Mouse (Mus musculus) forebrain, embryonic 15.5 days (tissue): ENCODE measurements at regions not wholly inside any gene's neighbourhood (a gene's known extent, or its start where the extent isn't known, plus 50 kb on each side); places are given as distances from the start of the nearest gene placed in this dataset.

ENCODE experiments used
- ATAC-seq: fragments of 200-750 bp; cut with Nextera tagmentation; replicated peaks from 2 replicates; pipeline ENCODE4 v1.8.0; 2017; ENCODE audit warnings: mild to moderate bottlenecking, moderate TSS enrichment, moderate library complexity
- H3K27ac ChIP-seq: fragments of 300-500 bp; sonication (generic); replicated peaks from 2 replicates; pipeline ENCODE4 v1.5.1; 2015; ENCODE audit warnings: mild to moderate bottlenecking, inconsistent platforms
- H3K27me3 ChIP-seq: fragments of 300-500 bp; sonication (generic); 2 replicates; pipeline ENCODE4 v1.6.1; 2015; ENCODE audit warnings: inconsistent platforms
- H3K36me3 ChIP-seq: fragments of 300-500 bp; sonication (generic); 2 replicates; pipeline ENCODE4 v1.6.1; 2015; ENCODE audit warnings: mild to moderate bottlenecking, inconsistent platforms
- H3K4me1 ChIP-seq: fragments of 300-500 bp; sonication (generic); 2 replicates; pipeline ENCODE4 v1.6.1; 2015; ENCODE audit warnings: inconsistent platforms
- H3K4me2 ChIP-seq: fragments of 300-500 bp; sonication (generic); replicated peaks from 2 replicates; pipeline ENCODE4 v1.6.1; 2015; ENCODE audit warnings: mild to moderate bottlenecking, inconsistent platforms
- H3K4me3 ChIP-seq: fragments of 300-500 bp; sonication (generic); 2 replicates; pipeline ENCODE4 v1.5.1; 2015; ENCODE audit warnings: mild to moderate bottlenecking, inconsistent platforms
- H3K9ac ChIP-seq: fragments of 300-500 bp; sonication (generic); replicated peaks from 2 replicates; pipeline ENCODE4 v1.6.1; 2015; ENCODE audit warnings: mild to moderate bottlenecking, inconsistent platforms
- H3K9me3 ChIP-seq: fragments of 300-500 bp; sonication (generic); 2 replicates; pipeline ENCODE4 v1.6.1; 2016; ENCODE audit warnings: inconsistent platforms
- WGBS: fragments of 180-500 bp; shearing (Covaris S2); methylation state at CpG from one replicate; pipeline ENCODE4 v1.1.7; 2015; ENCODE audit warnings: mixed read lengths; 5-methylcytosine and 5-hydroxymethylcytosine counted together

DNA sequence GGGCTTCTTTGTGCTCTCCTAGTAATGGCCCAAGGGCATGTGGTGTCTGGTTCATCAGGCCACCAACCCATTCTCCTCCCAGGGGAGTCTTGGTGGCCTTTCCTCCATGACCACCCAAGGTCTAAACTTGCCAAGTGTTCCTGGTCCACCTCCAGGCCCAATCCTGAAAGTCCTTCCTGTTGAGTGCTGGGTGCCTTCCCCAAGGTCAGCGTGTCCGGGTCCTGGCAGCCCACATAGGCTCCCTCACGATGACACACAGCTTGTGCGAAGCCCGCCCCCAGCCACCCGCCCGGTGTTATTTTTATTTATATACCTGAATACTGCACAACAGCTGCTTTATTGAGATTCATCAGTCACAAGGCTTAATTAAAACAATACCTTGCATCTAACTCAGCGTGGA lies 161.8 kb upstream of the A530016L24Rik start:
- Histone ChIP-seq H3K27ac (no peak overlapping the region), H3K9me3 (no peaks in the 10 kb centered on the region), H3K9ac (no peak overlapping the region), H3K27me3 (no peaks in the 10 kb centered on the region), H3K4me3 (no peak overlapping the region), H3K4me2 (no peak overlapping the region), H3K36me3 (no peaks in the 10 kb centered on the region), H3K4me1 (peaks cover 34% of the 10 kb centered on the region)
- ATAC-seq, result no peak
- WGBS, result 88% methylated on average over 8 of the region's 8 CpGs

DNA sequence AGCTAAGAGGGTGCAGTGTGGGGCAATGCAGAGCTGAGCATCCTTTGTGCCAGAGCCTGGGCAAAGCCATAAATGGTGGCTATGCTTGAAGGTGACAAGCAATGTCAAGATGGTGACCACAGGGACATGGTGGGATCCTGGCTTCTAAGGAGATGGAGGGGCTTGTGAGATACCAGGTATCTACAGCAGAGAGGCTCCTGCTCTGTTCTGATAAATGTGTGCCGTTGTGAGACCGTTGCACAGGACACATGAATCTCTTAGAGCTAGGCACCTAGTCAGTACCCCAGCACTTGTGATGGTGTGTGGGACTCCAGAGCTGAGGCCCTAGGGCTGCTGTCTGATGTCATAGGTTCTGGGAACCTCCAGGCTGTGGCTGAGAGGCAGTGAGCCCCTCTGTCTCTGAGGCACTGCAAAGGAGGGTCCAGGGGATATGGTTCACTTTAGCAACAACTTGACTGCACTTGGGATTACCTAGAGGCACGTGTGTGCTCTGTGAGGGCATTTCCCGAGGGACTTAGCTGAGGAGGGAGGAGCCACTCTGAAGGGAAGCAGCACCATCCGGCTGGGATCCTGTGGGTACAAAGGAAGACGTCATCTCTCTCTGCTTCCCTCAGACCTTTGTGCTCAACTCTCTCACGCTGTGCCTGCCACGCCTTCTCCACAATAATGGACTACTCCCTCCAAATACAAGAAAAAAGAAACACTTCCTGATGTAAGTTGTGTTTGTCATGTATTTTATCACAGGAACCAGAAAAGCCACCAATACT lies 160.3 kb upstream of the A530016L24Rik start:
- Histone ChIP-seq H3K4me2 (no peak overlapping the region; the same call in 1 of the 2 replicates), H3K27me3 (no peaks in the 10 kb centered on the region), H3K9me3 (no peaks in the 10 kb centered on the region), H3K9ac (0 out of 2 replicates have a peak overlapping the region, but pooled peaks have one; percentile 27), H3K4me1 (peaks cover 48% of the 10 kb centered on the region), H3K36me3 (no peaks in the 10 kb centered on the region), H3K27ac (peak overlapping the region; percentile 93), H3K4me3 (no peak overlapping the region)
- ATAC-seq, result no peak; the same call in 1 of the 2 replicates
- 24% methylated on average over 8 of the region's 8 CpGs for WGBS

DNA sequence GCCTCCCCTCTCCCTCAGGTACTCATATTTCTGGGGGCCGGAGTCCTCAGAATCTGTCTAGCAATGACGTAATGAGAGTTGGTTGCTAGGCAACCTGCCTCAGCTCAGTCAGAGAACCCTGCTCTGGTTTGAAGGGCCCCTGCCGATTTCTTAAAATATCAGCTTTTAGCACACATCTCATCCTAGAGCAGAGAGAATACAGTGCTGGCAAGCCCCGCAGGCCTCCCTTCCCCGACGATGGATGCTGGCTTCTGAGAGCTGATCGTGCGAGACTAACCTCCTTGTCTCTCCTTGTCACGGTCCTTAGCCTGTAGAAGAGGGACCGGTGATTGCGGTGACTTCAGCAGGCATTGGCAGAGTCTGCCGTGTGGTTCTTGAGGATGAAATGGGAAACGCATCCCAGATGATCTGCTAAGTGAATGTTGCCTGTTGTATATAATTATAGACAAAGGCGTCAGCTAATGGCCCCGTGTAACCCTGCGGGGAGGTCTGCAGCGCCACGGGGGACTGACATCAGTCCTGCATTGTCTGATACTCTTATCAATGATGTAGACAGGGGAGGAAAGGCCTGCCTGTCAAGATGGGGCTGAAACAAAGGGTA lies 159.4 kb upstream of the A530016L24Rik start:
- H3K36me3 ChIP-seq, result no peaks in the 10 kb centered on the region
- peaks cover 56% of the 10 kb centered on the region for H3K4me1 ChIP-seq
- WGBS, result 4% methylated on average over 18 of the region's 18 CpGs
- no peaks in the 10 kb centered on the region for H3K9me3 ChIP-seq
- H3K27ac ChIP-seq, result peak overlapping the region; percentile 93
- no peaks in the 10 kb centered on the region for H3K27me3 ChIP-seq
- no peak overlapping the region for H3K4me3 ChIP-seq
- peak overlapping the region; percentile 27 for H3K4me2 ChIP-seq
- peak; percentile 47 for ATAC-seq
- H3K9ac ChIP-seq, result peak overlapping the region; percentile 27

DNA sequence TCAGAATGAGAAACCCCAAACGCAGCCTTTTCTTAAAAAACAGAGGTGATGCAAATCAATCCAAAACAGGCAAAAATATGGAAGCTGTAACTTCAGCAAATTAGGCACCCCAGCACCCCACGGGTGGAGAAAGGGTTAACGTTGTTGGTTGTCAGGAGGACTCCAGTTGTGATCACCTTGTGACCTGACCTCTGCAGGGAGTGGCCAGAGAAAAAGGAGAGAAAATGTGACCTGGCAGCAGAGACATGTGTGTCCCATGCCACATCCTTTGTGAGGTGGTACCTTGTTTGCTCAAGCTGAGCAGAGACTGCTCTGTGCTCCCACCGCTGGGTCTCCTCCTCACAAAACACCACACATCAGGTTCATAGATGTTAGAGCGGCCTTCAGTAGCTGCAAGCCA lies 158.7 kb upstream of the A530016L24Rik start:
- H3K27ac ChIP-seq, result peak overlapping the region; percentile 93
- H3K9me3 ChIP-seq, result no peaks in the 10 kb centered on the region
- H3K4me2 ChIP-seq, result no peak overlapping the region
- peaks cover 63% of the 10 kb centered on the region for H3K4me1 ChIP-seq
- H3K4me3 ChIP-seq, result no peak overlapping the region
- WGBS, result 59% methylated on average over 5 of the region's 5 CpGs
- ATAC-seq, result no peak
- no peaks in the 10 kb centered on the region for H3K27me3 ChIP-seq
- H3K36me3 ChIP-seq, result no peaks in the 10 kb centered on the region
- H3K9ac ChIP-seq, result no peak overlapping the region

DNA sequence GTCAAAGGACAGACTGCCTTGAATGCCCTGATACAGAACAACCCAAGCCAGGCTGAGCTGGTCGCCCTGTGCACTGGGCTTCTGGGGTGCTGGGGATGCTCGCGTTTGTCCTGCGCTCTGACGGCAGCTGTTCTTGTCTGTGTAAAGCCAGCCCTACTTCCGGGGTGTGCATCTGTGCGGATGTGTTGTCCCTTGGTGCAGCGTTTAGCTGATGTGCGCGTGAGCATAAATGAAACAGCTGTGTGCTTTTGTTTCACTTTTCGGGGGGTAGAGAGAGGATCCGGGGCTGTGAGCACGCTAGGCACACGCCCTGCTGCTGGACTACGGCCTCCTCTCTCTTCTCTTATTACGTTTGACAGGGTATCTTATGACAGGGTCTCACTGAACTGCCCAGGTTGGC lies 158.2 kb upstream of the A530016L24Rik start:
- 68% methylated on average over 16 of the region's 16 CpGs for WGBS

DNA sequence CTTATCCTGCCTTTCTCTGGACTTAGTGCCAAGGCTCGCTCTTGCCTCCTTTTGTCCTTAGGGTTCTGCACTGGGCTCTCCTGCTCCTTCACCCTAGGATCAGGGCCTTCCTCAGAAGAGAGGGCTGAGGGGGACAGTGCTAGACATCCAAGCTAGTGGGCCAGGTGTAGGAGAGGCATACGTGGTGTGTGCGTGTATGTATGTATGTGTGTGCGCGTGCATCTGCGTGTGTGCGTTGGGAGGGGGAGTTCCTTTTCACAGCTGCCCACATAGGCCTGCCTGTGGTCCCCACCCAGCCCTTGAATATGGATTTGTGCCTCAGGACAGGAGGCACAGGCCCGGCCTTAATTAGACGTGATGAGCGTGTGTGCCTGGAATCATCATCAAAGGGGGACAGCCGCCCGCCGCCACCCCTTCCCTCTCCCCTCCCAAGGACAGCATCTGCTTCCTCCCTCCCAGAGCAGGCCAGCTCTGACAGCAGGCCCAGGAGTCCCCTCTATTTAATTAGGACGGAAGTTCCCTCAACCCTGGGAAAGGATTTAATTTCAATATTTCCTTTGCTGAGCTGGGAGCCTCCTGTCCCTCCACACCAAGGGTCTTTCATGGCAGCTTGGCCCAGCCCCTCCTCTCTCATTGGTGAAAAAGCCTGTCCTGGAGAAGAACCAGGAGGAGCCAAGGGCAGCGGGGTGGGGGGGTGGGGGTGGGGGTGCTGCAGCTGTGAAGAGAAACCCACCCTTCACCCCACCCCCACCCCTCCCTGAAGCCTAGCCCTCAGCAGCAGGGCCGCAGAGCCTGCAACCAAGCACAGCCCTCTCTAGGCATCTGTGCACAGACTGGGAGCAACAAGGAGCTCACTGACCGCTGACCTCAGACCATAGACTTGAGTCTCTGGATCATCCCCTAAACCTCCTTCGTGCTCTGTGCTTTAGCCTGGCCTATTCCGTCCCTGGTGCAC lies 155.8 kb upstream of the A530016L24Rik start:
- Histone ChIP-seq H3K4me1 (peaks cover 87% of the 10 kb centered on the region), H3K4me2 (no peak overlapping the region)
- WGBS, result 15% methylated on average over 19 of the region's 19 CpGs

More for the DNA sequence above, 158.2 kb upstream of the A530016L24Rik start:
- Histone ChIP-seq H3K4me2 (no peak overlapping the region), H3K9ac (no peak overlapping the region), H3K27me3 (no peaks in the 10 kb centered on the region), H3K4me3 (no peak overlapping the region), H3K36me3 (no peaks in the 10 kb centered on the region), H3K27ac (peak overlapping the region; percentile 93), H3K9me3 (no peaks in the 10 kb centered on the region), H3K4me1 (peaks cover 68% of the 10 kb centered on the region)
- ATAC-seq, result no peak

DNA sequence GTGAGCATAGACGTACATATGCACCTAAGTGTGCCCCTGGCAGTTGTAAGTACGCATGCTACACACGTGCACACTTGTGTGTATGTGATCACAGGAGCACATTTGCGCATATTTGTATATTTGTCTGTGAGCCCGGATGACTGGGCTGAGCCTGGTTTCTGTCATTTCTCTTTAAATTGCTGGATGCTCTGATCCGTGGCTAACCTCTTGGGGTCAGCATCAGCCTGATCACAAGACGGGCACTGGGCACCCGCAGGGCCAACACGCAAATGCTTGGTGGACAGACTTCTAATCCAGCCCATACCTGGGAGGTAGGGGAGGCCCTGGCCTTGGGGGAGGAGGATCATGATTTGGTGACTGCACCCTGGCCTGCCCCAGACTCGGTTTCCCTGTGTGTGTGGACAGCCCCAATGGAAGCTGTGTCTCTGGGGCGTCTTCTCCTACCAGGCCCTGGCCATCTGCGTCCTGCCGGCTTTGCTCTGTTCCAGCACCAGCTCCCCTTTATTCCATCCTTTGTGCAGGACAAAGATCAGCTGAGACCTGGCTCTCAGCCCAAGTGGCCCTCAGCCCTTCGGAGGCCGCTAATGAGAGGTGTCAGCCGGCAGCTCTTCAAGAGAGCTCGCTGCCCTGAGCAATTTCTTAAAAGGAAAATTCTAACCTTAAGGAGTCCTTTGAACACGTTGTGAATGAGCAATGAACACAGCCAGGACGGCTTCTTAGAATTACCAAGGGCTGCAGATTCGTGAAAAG lies 155.0 kb upstream of the A530016L24Rik start:
- 13% methylated on average over 20 of the region's 20 CpGs for WGBS
- no peak overlapping the region; the same call in 1 of the 2 replicates for H3K4me2 ChIP-seq
- H3K4me1 ChIP-seq, result peaks cover 86% of the 10 kb centered on the region
- 0 out of 2 replicates have a peak overlapping the region, but pooled peaks have one; percentile 10 for H3K9ac ChIP-seq
- H3K4me3 ChIP-seq, result no peak overlapping the region
- H3K36me3 ChIP-seq, result no peaks in the 10 kb centered on the region
- peak; percentile 2; the same call in 1 of the 2 replicates for ATAC-seq
- no peaks in the 10 kb centered on the region for H3K27me3 ChIP-seq
- peak overlapping the region; percentile 84 for H3K27ac ChIP-seq
- H3K9me3 ChIP-seq, result no peaks in the 10 kb centered on the region

More for the DNA sequence above, 155.8 kb upstream of the A530016L24Rik start:
- ATAC-seq, result peak; percentile 41
- Histone ChIP-seq H3K9ac (no peak overlapping the region), H3K9me3 (no peaks in the 10 kb centered on the region), H3K27me3 (no peaks in the 10 kb centered on the region), H3K4me3 (no peak overlapping the region), H3K27ac (peak overlapping the region; percentile 84), H3K36me3 (no peaks in the 10 kb centered on the region)

DNA sequence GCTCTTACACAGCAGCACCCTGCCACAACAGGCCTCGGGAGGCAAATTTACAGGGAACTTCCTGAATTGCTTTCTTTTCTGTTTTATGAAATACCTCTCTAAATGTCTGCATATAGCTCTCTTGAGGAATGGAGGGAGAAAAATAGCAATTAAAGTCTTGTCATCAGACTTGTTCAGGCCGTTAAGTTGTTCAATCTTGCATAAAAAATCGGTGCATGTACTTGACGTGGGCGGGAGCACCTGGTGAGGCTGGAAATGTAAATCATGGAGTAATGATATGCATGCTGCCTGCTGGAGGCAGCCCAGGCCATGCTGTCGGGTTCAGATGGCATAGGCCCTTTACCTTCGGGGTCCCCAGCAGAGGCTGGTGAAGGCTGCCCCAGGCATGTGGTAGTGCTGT lies 153.6 kb upstream of the A530016L24Rik start:
- no peak for ATAC-seq
- no peaks in the 10 kb centered on the region for H3K9me3 ChIP-seq
- no peak overlapping the region for H3K4me3 ChIP-seq
- no peak overlapping the region for H3K4me2 ChIP-seq
- H3K36me3 ChIP-seq, result no peaks in the 10 kb centered on the region
- peaks cover 84% of the 10 kb centered on the region for H3K4me1 ChIP-seq
- 14% methylated on average over 7 of the region's 7 CpGs for WGBS
- H3K9ac ChIP-seq, result no peak overlapping the region
- H3K27me3 ChIP-seq, result no peaks in the 10 kb centered on the region
- H3K27ac ChIP-seq, result peak overlapping the region; percentile 84

DNA sequence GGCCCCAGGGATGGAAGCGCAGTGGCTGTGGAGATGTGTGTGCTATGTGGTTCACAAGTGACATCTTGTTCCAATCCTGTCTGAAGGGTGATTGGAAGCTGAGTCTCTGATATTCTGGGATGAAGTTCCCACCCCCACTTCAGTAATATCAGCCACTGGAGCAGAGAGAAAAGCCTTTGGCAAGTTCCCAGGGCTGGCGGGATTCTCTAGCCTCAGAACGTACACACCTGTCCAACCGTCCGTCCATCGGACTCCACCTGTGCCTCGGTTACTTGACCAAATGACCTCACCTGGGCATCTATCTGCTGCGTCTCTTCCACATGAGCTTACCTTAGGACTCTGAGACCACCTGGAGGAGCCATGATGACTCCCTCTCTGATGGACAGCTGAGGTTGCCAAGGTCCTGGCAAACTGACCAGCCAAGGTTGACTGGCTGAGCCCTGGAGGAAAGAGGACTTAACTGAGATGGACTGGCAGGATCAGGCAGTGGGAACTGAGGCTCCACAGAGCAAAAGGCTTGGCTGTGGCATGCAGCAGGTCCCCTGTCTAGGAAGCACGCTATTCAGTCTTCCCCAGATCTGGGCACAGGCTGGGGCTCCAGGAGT lies 152.5 kb upstream of the A530016L24Rik start:
- WGBS, result 67% methylated on average over 9 of the region's 9 CpGs

DNA sequence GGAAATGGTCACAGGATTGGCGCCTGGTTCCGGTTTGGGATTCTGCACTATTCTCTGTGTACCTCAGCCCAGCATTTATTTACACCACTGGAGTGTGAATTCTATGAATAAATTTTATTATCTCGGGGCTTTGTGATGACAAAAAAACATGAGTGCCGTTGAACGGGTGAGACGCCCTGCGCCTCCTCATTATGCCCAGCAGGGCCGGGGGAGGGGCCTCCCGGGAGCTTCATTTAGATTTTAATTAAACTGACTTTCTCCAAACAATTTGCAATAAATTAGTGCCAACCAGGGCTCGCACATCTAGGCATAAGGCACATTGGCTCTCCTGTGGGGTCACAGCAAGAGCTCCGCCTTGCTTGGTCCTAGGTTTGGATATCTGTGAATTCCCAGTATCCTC lies 151.8 kb upstream of the A530016L24Rik start:
- whole genome bisulfite sequencing, result 20% methylated on average over 11 of the region's 11 CpGs
- ATAC-seq, result no peak
- Histone ChIP-seq H3K36me3 (no peaks in the 10 kb centered on the region), H3K4me3 (no peak overlapping the region), H3K27ac (peak overlapping the region; percentile 84), H3K4me2 (no peak overlapping the region), H3K9me3 (no peaks in the 10 kb centered on the region), H3K4me1 (peaks cover 69% of the 10 kb centered on the region), H3K27me3 (no peaks in the 10 kb centered on the region), H3K9ac (no peak overlapping the region)

More for the DNA sequence above, 152.5 kb upstream of the A530016L24Rik start:
- Histone ChIP-seq H3K27ac (peak overlapping the region; percentile 84), H3K27me3 (no peaks in the 10 kb centered on the region), H3K36me3 (no peaks in the 10 kb centered on the region), H3K4me2 (no peak overlapping the region), H3K4me1 (peaks cover 74% of the 10 kb centered on the region), H3K4me3 (no peak overlapping the region), H3K9ac (no peak overlapping the region), H3K9me3 (no peaks in the 10 kb centered on the region)
- no peak for ATAC-seq

DNA sequence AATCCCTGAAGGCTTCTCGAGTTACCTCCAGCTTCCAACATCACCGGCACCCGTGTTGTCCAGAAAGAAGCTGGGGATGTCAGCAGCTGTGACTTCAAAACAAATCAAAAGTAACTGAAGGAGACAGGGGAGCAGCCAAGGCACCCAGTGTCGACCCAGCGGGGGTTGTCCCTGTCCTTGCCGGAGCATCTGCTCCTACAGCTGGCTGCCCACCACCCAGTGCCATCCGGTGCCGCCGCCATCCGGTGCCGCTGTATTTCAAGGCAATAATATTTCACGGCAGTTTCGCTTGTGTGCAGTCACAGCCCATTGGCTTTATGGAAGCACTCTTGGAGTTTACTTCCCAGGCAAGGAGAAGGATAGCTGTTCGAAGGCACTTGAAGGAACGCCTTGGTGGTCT lies 150.3 kb upstream of the A530016L24Rik start:
- Histone ChIP-seq H3K9me3 (no peaks in the 10 kb centered on the region), H3K4me1 (peaks cover 55% of the 10 kb centered on the region), H3K9ac (no peak overlapping the region), H3K4me2 (no peak overlapping the region), H3K27me3 (no peaks in the 10 kb centered on the region), H3K4me3 (no peak overlapping the region), H3K36me3 (no peaks in the 10 kb centered on the region), H3K27ac (no peak overlapping the region)
- ATAC-seq, result no peak
- 88% methylated on average over 15 of the region's 15 CpGs for WGBS
